Mouse (Mus musculus): ENCODE results near the gene Gm42878. TPM values are rescaled to one million over a fixed set of nuclear protein-coding genes. Genes with fewer than 3 reads are reported as not detected.

The Gm42878 gene
- polyA plus RNA-seq, 1 experiment from 2014 or later, result not detected

DNA sequence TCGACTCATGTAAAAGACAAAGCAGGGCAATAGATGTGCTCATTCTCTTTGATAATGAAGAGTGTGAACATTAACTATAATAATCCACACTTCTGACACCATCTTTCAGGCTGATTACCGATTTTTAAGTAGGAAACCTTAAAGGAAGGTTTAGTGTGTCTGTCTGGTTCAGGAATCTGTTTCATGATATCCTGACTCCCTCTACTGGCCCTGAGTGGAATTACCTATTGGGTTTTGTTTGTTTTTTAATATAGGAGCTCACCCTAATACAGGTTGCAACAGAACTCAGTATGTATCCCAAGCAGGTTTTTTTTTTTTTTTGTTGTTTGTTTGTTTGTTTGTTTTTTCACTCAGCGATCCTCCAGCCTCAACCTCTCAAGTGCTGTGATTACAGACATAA, 67.6 kb downstream of the Gm42878 start:
- WGBS, result 21% methylated on average over 3 of the region's 3 CpGs
- Histone ChIP-seq H3K27ac (ENCODE audit: low read depth, low read length) (no peak overlapping the region), H3K9ac (ENCODE audit: low read depth, low read length) (no peak overlapping the region), H3K4me1 (replicated peaks; ENCODE audit: control insufficient read depth, insufficient read depth, low read length) (no peaks in the 10 kb centered on the region), H3K27me3 (replicated peaks; ENCODE audit: control insufficient read depth, insufficient read depth, low read length) (no peaks in the 10 kb centered on the region), H3K9me3 (ENCODE audit: control insufficient read depth) (no peaks in the 10 kb centered on the region), H3K4me3 (ENCODE audit: low read depth, low read length) (no peak overlapping the region), H3K4me2 (replicated peaks; ENCODE audit: low read depth) (no peak overlapping the region), H3K36me3 (ENCODE audit: control insufficient read depth, insufficient read depth) (no peaks in the 10 kb centered on the region)
- ATAC-seq, result peak; percentile 36; the same call in 1 of the 2 replicates
- TF ChIP-seq CTCF (IDR thresholded peaks at IDR 0.05; ENCODE audit: low read depth), result peak; percentile 88

DNA sequence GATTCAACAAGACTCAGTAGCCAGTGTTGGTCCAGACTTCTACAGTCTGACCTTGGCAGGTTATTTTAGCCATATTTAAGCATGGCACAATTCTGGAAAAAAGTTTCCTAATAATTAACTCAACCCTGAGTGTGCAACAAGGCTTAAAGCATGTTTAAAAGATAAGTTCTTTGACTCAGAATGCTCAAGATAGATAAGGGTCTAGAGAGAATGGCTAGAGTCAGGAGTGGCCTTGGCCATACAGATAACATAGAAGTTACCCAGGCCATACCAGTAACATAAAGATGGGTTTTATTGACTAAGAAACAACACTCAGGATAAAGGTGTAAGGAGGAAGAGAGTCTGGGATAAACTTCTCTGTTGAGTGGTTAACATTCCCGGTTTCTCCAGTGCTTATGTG, 69.2 kb downstream of the Gm42878 start:
- H3K27me3 ChIP-seq (replicated peaks; ENCODE audit: control insufficient read depth, insufficient read depth, low read length), result no peaks in the 10 kb centered on the region
- no peak overlapping the region for H3K4me2 ChIP-seq (replicated peaks; ENCODE audit: low read depth)
- no peak overlapping the region for H3K4me3 ChIP-seq (ENCODE audit: low read depth, low read length)
- 0 out of 2 replicates have a peak, but pooled peaks have one; percentile 31 for ATAC-seq
- H3K4me1 ChIP-seq (replicated peaks; ENCODE audit: control insufficient read depth, insufficient read depth, low read length), result no peaks in the 10 kb centered on the region
- 34% methylated on average over 1 of the region's 1 CpGs for WGBS
- no peak for TF ChIP-seq CTCF (IDR thresholded peaks at IDR 0.05; ENCODE audit: low read depth)
- no peak overlapping the region for H3K27ac ChIP-seq (ENCODE audit: low read depth, low read length)
- H3K9me3 ChIP-seq (ENCODE audit: control insufficient read depth), result no peaks in the 10 kb centered on the region
- H3K9ac ChIP-seq (ENCODE audit: low read depth, low read length), result no peak overlapping the region
- H3K36me3 ChIP-seq (ENCODE audit: control insufficient read depth, insufficient read depth), result no peaks in the 10 kb centered on the region

DNA sequence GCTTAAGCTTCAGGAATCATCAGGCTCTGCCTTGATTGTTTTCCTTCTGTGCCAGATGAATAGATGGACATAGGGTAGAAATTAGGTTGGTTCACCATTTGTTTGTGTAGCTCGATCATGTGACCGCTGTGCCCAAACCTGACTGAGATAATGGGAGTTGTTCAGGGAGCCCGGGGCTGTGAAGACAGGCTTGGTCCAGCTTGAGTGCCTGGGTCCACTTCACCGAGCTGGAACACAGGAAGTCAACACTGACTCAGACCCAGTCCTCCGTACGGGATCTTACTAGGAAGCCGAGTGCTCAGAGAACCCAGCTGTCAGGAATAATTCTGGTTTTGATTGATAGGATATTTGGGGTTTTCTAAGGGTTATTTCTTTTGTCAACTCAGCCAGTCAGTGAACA, 70.7 kb downstream of the Gm42878 start:
- TF ChIP-seq CTCF (IDR thresholded peaks at IDR 0.05; ENCODE audit: low read depth), result no peak
- Histone ChIP-seq H3K4me2 (replicated peaks; ENCODE audit: low read depth) (no peak overlapping the region), H3K9ac (ENCODE audit: low read depth, low read length) (no peak overlapping the region), H3K27ac (ENCODE audit: low read depth, low read length) (no peak overlapping the region), H3K36me3 (ENCODE audit: control insufficient read depth, insufficient read depth) (no peaks in the 10 kb centered on the region), H3K4me1 (replicated peaks; ENCODE audit: control insufficient read depth, insufficient read depth, low read length) (no peaks in the 10 kb centered on the region), H3K9me3 (ENCODE audit: control insufficient read depth) (no peaks in the 10 kb centered on the region), H3K27me3 (replicated peaks; ENCODE audit: control insufficient read depth, insufficient read depth, low read length) (no peaks in the 10 kb centered on the region), H3K4me3 (ENCODE audit: low read depth, low read length) (no peak overlapping the region)
- ATAC-seq, result no peak
- 63% methylated on average over 7 of the region's 7 CpGs for WGBS

DNA sequence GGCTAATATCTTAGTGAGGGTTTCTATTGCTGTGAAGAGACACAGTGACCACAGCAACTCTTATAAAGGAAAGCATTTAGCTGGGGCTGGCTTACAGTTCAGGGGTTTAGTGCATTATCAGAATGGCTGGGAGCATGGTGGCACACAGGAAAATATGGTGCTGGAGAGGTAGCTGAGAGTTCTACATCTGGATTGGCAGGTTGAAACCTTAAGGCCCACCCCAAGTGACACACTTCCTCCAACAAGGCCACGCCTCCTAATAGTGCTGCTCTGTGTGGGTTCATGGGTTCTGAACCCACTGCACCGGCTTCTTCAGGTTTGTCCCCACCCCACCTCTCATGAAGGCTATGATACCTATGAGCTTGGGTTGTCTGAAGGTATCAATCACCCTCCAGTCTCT, 72.9 kb downstream of the Gm42878 start:
- Histone ChIP-seq H3K27ac (ENCODE audit: low read depth, low read length) (no peak overlapping the region), H3K36me3 (ENCODE audit: control insufficient read depth, insufficient read depth) (no peaks in the 10 kb centered on the region), H3K9ac (ENCODE audit: low read depth, low read length) (no peak overlapping the region), H3K4me2 (replicated peaks; ENCODE audit: low read depth) (no peak overlapping the region), H3K9me3 (ENCODE audit: control insufficient read depth) (no peaks in the 10 kb centered on the region), H3K4me3 (ENCODE audit: low read depth, low read length) (no peak overlapping the region), H3K4me1 (replicated peaks; ENCODE audit: control insufficient read depth, insufficient read depth, low read length) (no peaks in the 10 kb centered on the region), H3K27me3 (replicated peaks; ENCODE audit: control insufficient read depth, insufficient read depth, low read length) (no peaks in the 10 kb centered on the region)
- WGBS, result 85% methylated on average over 2 of the region's 2 CpGs
- no peak for ATAC-seq
- no peak for TF ChIP-seq CTCF (IDR thresholded peaks at IDR 0.05; ENCODE audit: low read depth)

DNA sequence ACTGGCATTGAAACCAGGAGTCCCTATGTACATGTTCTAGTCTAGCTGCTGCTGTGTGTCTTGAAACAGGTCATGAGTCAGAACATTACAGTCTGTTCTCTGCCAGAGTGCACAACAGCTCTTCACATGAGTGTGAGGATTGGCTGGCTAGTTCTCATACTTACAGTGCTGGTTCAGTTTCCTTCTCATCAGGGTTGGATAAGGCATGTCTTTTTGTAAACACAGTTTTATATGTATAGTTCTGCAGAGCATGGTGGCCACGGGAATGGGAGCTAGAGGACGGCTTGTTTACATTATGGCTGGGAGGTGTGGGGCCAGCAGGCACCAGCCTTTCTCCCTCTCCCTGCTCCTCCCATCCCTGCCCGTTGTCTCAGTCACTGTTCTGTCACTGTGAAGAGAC, 75.7 kb downstream of the Gm42878 start:
- no peak overlapping the region for H3K4me2 ChIP-seq (replicated peaks; ENCODE audit: low read depth)
- no peaks in the 10 kb centered on the region for H3K27me3 ChIP-seq (replicated peaks; ENCODE audit: control insufficient read depth, insufficient read depth, low read length)
- no peaks in the 10 kb centered on the region for H3K36me3 ChIP-seq (ENCODE audit: control insufficient read depth, insufficient read depth)
- H3K4me1 ChIP-seq (replicated peaks; ENCODE audit: control insufficient read depth, insufficient read depth, low read length), result no peaks in the 10 kb centered on the region
- no peaks in the 10 kb centered on the region for H3K9me3 ChIP-seq (ENCODE audit: control insufficient read depth)
- no peak overlapping the region for H3K4me3 ChIP-seq (ENCODE audit: low read depth, low read length)
- WGBS, result 10% methylated on average over 3 of the region's 3 CpGs
- ATAC-seq, result 0 out of 2 replicates have a peak, but pooled peaks have one; percentile 10
- no peak for TF ChIP-seq CTCF (IDR thresholded peaks at IDR 0.05; ENCODE audit: low read depth)
- no peak overlapping the region for H3K27ac ChIP-seq (ENCODE audit: low read depth, low read length)
- H3K9ac ChIP-seq (ENCODE audit: low read depth, low read length), result no peak overlapping the region

Other genes starting within 250 kb of the Gm42878 start
- gene Trafd1, start 159.8 kb downstream of the Gm42878 start, polyA plus RNA-seq (2015; fragmentation: Nextera tagmentation; extraction: Ambion mirVana), result 99.1 and 100 TPM in 2 replicates
- 14.2 and 15.0 TPM in 2 replicates for gene Naa25, start 147.5 kb downstream of the Gm42878 start, polyA plus RNA-seq (2015; fragmentation: Nextera tagmentation; extraction: Ambion mirVana)
- gene Tmem116, start 93.6 kb downstream of the Gm42878 start, polyA plus RNA-seq (2015; fragmentation: Nextera tagmentation; extraction: Ambion mirVana), result 6.8 and 7.2 TPM in 2 replicates
- 164 and 175 TPM in 2 replicates for gene Erp29, start 93.0 kb downstream of the Gm42878 start, polyA plus RNA-seq (2015; fragmentation: Nextera tagmentation; extraction: Ambion mirVana)
- 0.04 TPM in 1 of 2 replicates, not detected in the other for gene Adam1b, start 42.0 kb downstream of the Gm42878 start, polyA plus RNA-seq (2015; fragmentation: Nextera tagmentation; extraction: Ambion mirVana)
- gene Adam1a, start within 50 bp of the Gm42878 start, polyA plus RNA-seq (2015; fragmentation: Nextera tagmentation; extraction: Ambion mirVana), result 0.39 and 0.51 TPM in 2 replicates
- 36.7 and 36.9 TPM in 2 replicates for gene Mapkapk5, start 423 bp upstream of the Gm42878 start, polyA plus RNA-seq (2015; fragmentation: Nextera tagmentation; extraction: Ambion mirVana)
- 179 and 181 TPM in 2 replicates for gene Aldh2, start 48.3 kb upstream of the Gm42878 start, polyA plus RNA-seq (2015; fragmentation: Nextera tagmentation; extraction: Ambion mirVana)
- 3.5 and 3.8 TPM in 2 replicates for gene Acad12, start 73.5 kb upstream of the Gm42878 start, polyA plus RNA-seq (2015; fragmentation: Nextera tagmentation; extraction: Ambion mirVana)
- 5.3 and 5.6 TPM in 2 replicates for gene Acad10, start 115.0 kb upstream of the Gm42878 start, polyA plus RNA-seq (2015; fragmentation: Nextera tagmentation; extraction: Ambion mirVana)
- gene Brap, start 115.1 kb upstream of the Gm42878 start, polyA plus RNA-seq (2015; fragmentation: Nextera tagmentation; extraction: Ambion mirVana), result 30.6 and 30.7 TPM in 2 replicates
- 54.3 and 62.6 TPM in 2 replicates for gene Atxn2, start 165.9 kb upstream of the Gm42878 start, polyA plus RNA-seq (2015; fragmentation: Nextera tagmentation; extraction: Ambion mirVana)